Mouse (Mus musculus) v-Abl transformed pro-B cells (cell line): ENCODE measurements at regions not wholly inside any gene's neighbourhood (a gene's known extent, or its start where the extent isn't known, plus 50 kb on each side); places are given as distances from the start of the nearest gene placed in this dataset.

ENCODE experiments used
- in situ Hi-C, 2 experiments: fragments of 400-800 bp; cut with MboI; formaldehyde crosslinking; loops; one replicate each; pipeline ENCODE4 v1.15.1; 2025; ENCODE audit not compliant: unreplicated experiment in 2 of 2

- in situ Hi-C loops, result no loop called here
Observed at GRCm38 (mm10) chr9:113601451-113601850, 106.6 kb downstream of the Pdcd6ip start.

GRCm38 (mm10) chr9:113587260-113587659 is 120.8 kb downstream of the Pdcd6ip start:
- in situ Hi-C loops, result no loop called here

- in situ Hi-C loops, result no loop called here
Observed at GRCm38 (mm10) chr9:113586477-113586876, 121.6 kb downstream of the Pdcd6ip start.

GRCm38 (mm10) chr9:113578221-113578620 is 129.8 kb downstream of the Pdcd6ip start:
- in situ Hi-C loops, result no loop called here

GRCm38 (mm10) chr9:113568849-113569248 is 139.2 kb downstream of the Pdcd6ip start:
- in situ Hi-C loops, result no loop called here

GRCm38 (mm10) chr9:113567705-113568104 is 140.4 kb downstream of the Pdcd6ip start:
- in situ Hi-C loops, result no loop called here

- in situ Hi-C loops, result no loop called here
Observed at GRCm38 (mm10) chr9:113566620-113567019, 141.4 kb downstream of the Pdcd6ip start.

- in situ Hi-C loops, result no loop called here
Observed at GRCm38 (mm10) chr9:113553911-113554310, 154.1 kb downstream of the Pdcd6ip start.

GRCm38 (mm10) chr9:113547458-113547857 is 160.6 kb downstream of the Pdcd6ip start:
- in situ Hi-C loops, result no loop called here

GRCm38 (mm10) chr9:113528586-113528985 is 179.5 kb downstream of the Pdcd6ip start:
- in situ Hi-C loops, result no loop called here

- in situ Hi-C loops, result no loop called here
Observed at GRCm38 (mm10) chr9:113524307-113524706, 183.8 kb downstream of the Pdcd6ip start.

- in situ Hi-C loops, result no loop called here
Observed at GRCm38 (mm10) chr9:113523173-113523572, 184.9 kb downstream of the Pdcd6ip start.

GRCm38 (mm10) chr9:113519727-113520126 is 188.3 kb downstream of the Pdcd6ip start:
- in situ Hi-C loops, result no loop called here

- in situ Hi-C loops, result no loop called here
Observed at GRCm38 (mm10) chr9:113518482-113518881, 189.6 kb downstream of the Pdcd6ip start.

GRCm38 (mm10) chr9:113517756-113518155 is 190.3 kb downstream of the Pdcd6ip start:
- in situ Hi-C loops, result no loop called here

GRCm38 (mm10) chr9:113515703-113516020 is 192.4 kb downstream of the Pdcd6ip start:
- in situ Hi-C loops, result no loop called here

GRCm38 (mm10) chr9:113514846-113515702 is 193.0 kb downstream of the Pdcd6ip start:
- in situ Hi-C loops, result no loop called here

GRCm38 (mm10) chr9:113511302-113511701 is 196.8 kb downstream of the Pdcd6ip start:
- in situ Hi-C loops, result no loop called here

- in situ Hi-C loops, result no loop called here
Observed at GRCm38 (mm10) chr9:113509368-113509767, 198.7 kb downstream of the Pdcd6ip start.

GRCm38 (mm10) chr9:113508821-113509220 is 199.2 kb downstream of the Pdcd6ip start:
- in situ Hi-C loops, result no loop called here

- in situ Hi-C loops, result no loop called here
Observed at GRCm38 (mm10) chr9:113507561-113508460, 200.2 kb downstream of the Pdcd6ip start.

GRCm38 (mm10) chr9:113499246-113499645 is 208.8 kb downstream of the Pdcd6ip start:
- in situ Hi-C loops, result no loop called here
